Mouse (Mus musculus) ES-E14 (cell line): ENCODE measurements at regions not wholly inside any gene's neighbourhood (a gene's known extent, or its start where the extent isn't known, plus 50 kb on each side); places are given as distances from the start of the nearest gene placed in this dataset.

Experiments used
- DNase-seq: peaks from one replicate; pipeline ENCODE4 v3.0.0-alpha.2; 2013; ENCODE audit warnings: low read depth, low spot score
- H3K27ac ChIP-seq: 2 replicates; pipeline ENCODE4 v1.5.1; 2012; ENCODE audit warnings: low read depth, mild to moderate bottlenecking, low read length, moderate library complexity, mixed read lengths; ENCODE audit not compliant: poor library complexity, insufficient read depth, severe bottlenecking
- H3K36me3 ChIP-seq: 2 replicates; pipeline ENCODE4 v1.6.1; 2012; ENCODE audit warnings: mild to moderate bottlenecking, low read length, moderate library complexity, mixed read lengths; ENCODE audit not compliant: control insufficient read depth, poor library complexity, insufficient read depth, severe bottlenecking
- H3K4me1 ChIP-seq, 2 experiments: fragments of 150-350 bp in 1 of 2; sonication (generic) in 1 of 2; 2 replicates each; pipeline ENCODE4 v1.6.1; 2012; ENCODE audit warnings: low read length in 2 of 2, mild to moderate bottlenecking in 1 of 2, mixed read lengths in 1 of 2; ENCODE audit not compliant: control insufficient read depth in 2 of 2, insufficient read depth in 2 of 2, poor library complexity in 1 of 2
- H3K4me3 ChIP-seq, 2 experiments: fragments of 150-350 bp in 1 of 2; sonication (generic) in 1 of 2; 2 replicates each; pipeline ENCODE4 v1.5.1; 2012; ENCODE audit warnings: low read length in 2 of 2, low read depth in 1 of 2, mild to moderate bottlenecking in 1 of 2, mixed read lengths in 1 of 2; ENCODE audit not compliant: insufficient read depth in 1 of 2, poor library complexity in 1 of 2, severe bottlenecking in 1 of 2
- H3K9ac ChIP-seq: 2 replicates; pipeline ENCODE4 v1.6.1; 2012; ENCODE audit warnings: low read depth, mild to moderate bottlenecking, low read length, mixed read lengths; ENCODE audit not compliant: poor library complexity, insufficient read depth, severe bottlenecking
- H3K9me3 ChIP-seq: fragments of 150-350 bp; sonication (generic); 2 replicates; pipeline ENCODE4 v1.6.1; 2012; ENCODE audit warnings: low read depth, mild to moderate bottlenecking, low read length; ENCODE audit not compliant: control insufficient read depth, insufficient read depth
- CHD2 ChIP-seq: IDR thresholded peaks from 2 replicates; pipeline ENCODE4 v1.6.1; 2014; ENCODE audit warnings: mild to moderate bottlenecking, low read depth, low read length, inconsistent platforms
- HCFC1 ChIP-seq: IDR thresholded peaks from 2 replicates; pipeline ENCODE4 v1.6.1; 2012; ENCODE audit warnings: low read length, inconsistent platforms, borderline replicate concordance; ENCODE audit not compliant: insufficient read depth
- MAFK ChIP-seq: IDR thresholded peaks from 2 replicates; pipeline ENCODE4 v1.6.1; 2014; ENCODE audit warnings: mild to moderate bottlenecking, low read depth, low read length, inconsistent platforms; ENCODE audit not compliant: insufficient read depth
- ZC3H11A ChIP-seq: IDR thresholded peaks from 2 replicates; pipeline ENCODE4 v1.6.1; 2012; ENCODE audit warnings: low read depth, mild to moderate bottlenecking, inconsistent platforms, low read length, borderline replicate concordance
- ZNF384 ChIP-seq: IDR thresholded peaks from 2 replicates; pipeline ENCODE4 v1.6.1; 2012; ENCODE audit warnings: low read depth, low read length, inconsistent platforms
- in situ Hi-C, 2 experiments: fragments of 600-800 bp; cut with MboI; formaldehyde crosslinking; loops; one replicate each; pipeline ENCODE4 v1.15.1; 2025; ENCODE audit warnings: low sequenced_read_pairs in 2 of 2, inconsistent platforms in 1 of 2; ENCODE audit not compliant: unreplicated experiment in 2 of 2

DNA sequence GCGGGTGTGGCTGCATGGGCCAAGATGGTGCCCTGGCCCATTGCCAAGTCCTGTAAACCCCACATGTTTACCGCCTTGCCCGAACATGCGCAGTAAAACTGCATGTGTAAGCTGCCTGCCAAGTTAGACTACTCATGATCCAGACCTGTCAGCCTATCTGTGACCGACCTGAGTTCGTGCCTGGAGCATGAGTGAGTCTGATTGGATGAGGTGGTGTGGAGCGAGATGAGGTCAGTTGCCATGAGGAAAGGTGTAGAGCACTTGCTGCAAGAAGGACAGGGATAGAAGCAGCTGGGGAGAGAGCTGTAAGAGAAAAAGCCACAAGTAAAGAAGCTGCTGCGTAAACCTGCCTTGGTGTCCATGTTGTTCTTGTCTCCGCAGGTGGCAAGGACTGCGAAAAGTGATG lies 122.1 kb upstream of the Pot1a start:
- Histone ChIP-seq H3K9ac (no peak overlapping the region), H3K4me1 (no peaks in the 10 kb centered on the region), H3K36me3 (no peaks in the 10 kb centered on the region), H3K27ac (no peak overlapping the region), H3K9me3 (no peaks in the 10 kb centered on the region), H3K4me3 (no peak overlapping the region)
- peak; percentile 4 for DNase-seq
- in situ Hi-C loops = no loop called here
- TF ChIP-seq MAFK = no peak
- TF ChIP-seq ZNF384 = no peak
- no peak for TF ChIP-seq HCFC1
- no peak for TF ChIP-seq CHD2
- no peak for TF ChIP-seq ZC3H11A

- H3K9ac ChIP-seq = no peak overlapping the region
- H3K36me3 ChIP-seq = no peaks in the 10 kb centered on the region
- H3K4me3 ChIP-seq = no peak overlapping the region
- no peaks in the 10 kb centered on the region for H3K4me1 ChIP-seq
- in situ Hi-C loops = no loop called here
- no peak for TF ChIP-seq HCFC1
- no peak for TF ChIP-seq ZNF384
- TF ChIP-seq ZC3H11A = no peak
- TF ChIP-seq CHD2 = no peak
- no peak for TF ChIP-seq MAFK
- no peak overlapping the region for H3K27ac ChIP-seq
- DNase-seq = no peak
- H3K9me3 ChIP-seq = no peaks in the 10 kb centered on the region
Measured at GRCm38 (mm10) chr6:25917852-25918465, 108.9 kb upstream of the Pot1a start.

DNA sequence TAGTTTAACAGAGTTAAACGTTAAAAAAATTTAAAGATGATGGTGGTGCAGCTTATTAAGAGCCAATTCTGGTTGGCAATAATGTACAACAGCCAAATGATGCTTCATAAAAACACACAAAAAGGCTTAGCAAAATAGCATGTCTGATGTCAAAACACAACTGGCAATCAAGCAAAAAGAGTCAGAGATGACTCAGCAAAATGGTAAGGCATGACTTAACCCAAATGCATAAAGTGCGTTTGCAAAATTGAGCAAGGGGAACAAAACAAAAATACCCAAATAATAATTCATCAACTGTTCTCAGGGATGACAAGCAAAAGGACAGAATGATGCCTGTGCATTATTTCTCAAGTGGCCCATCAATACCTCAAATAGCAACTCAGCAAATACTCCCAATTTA lies 105.1 kb upstream of the Pot1a start:
- in situ Hi-C loops = no loop called here
- H3K27ac ChIP-seq = no peak overlapping the region

GRCm38 (mm10) chr6:25899944-25900343 lies 90.9 kb upstream of the Pot1a start:
- no peak for DNase-seq
- in situ Hi-C loops = no loop called here
- Histone ChIP-seq H3K36me3 (no peaks in the 10 kb centered on the region), H3K9ac (no peak overlapping the region), H3K4me3 (no peak overlapping the region), H3K9me3 (no peaks in the 10 kb centered on the region), H3K27ac (no peak overlapping the region), H3K4me1 (no peaks in the 10 kb centered on the region)
- TF ChIP-seq CHD2 (no peak), MAFK (no peak), ZNF384 (no peak), ZC3H11A (no peak), HCFC1 (no peak)

More for the DNA sequence above, 105.1 kb upstream of the Pot1a start:
- Histone ChIP-seq H3K4me1 (no peaks in the 10 kb centered on the region), H3K9me3 (no peaks in the 10 kb centered on the region), H3K9ac (no peak overlapping the region), H3K36me3 (no peaks in the 10 kb centered on the region), H3K4me3 (no peak overlapping the region)
- DNase-seq = no peak
- TF ChIP-seq ZC3H11A (no peak), HCFC1 (no peak), MAFK (0 out of 2 replicates have a peak, but pooled peaks have one; percentile 27), ZNF384 (no peak)
